Mouse (Mus musculus) granulocyte monocyte progenitor cell, adult 5-6 weeks (primary cell): ENCODE data around the gene Vmn2r94. TPM values are rescaled to one million over a fixed set of nuclear protein-coding genes. Genes with fewer than 3 reads are reported as not detected.

Experiments
- ATAC-seq: replicated peaks from 2 replicates; pipeline ENCODE4 v1.8.0; 2016; ENCODE audit warnings: mild to moderate bottlenecking, moderate TSS enrichment, inconsistent platforms; ENCODE audit not compliant: poor library complexity, severe bottlenecking
- total RNA-seq, 2 experiments: library from RNA; stranded (forward) in 1 of 2; stranded (reverse) in 1 of 2; fragments of 200-712, 200-1000 nt in 1 of 2; fragments of >200 nt in 1 of 2; fragmentation: Nextera tagmentation in 1 of 2; gene quantifications; 2 replicates each; pipeline ENCODE4 v1.2.3; 2014 to 2017

The Vmn2r94 gene
- total RNA-seq (2014; fragmentation: Nextera tagmentation): not detected in 2 replicates
- not detected in 2 replicates for total RNA-seq (2017)

- no peak for ATAC-seq
Measured at GRCm38 (mm10) chr17:18277656-18278055, at the start of gene Vmn2r94. TSS of gene Vmn2r94 (minus strand) at chr17:18277756.

- no peak for ATAC-seq
Measured at GRCm38 (mm10) chr17:18323031-18323430, 45.5 kb upstream of the Vmn2r94 start.

- no peak for ATAC-seq
Measured at GRCm38 (mm10) chr17:18297799-18298198, 20.2 kb upstream of the Vmn2r94 start, which contains the start of gene Vmn2r93. TSS of gene Vmn2r93 (plus strand) at chr17:18298099.

GRCm38 (mm10) chr17:18236931-18237330 lies 40.6 kb downstream of the Vmn2r94 start:
- ATAC-seq: no peak

GRCm38 (mm10) chr17:18231996-18232395 lies 45.6 kb downstream of the Vmn2r94 start:
- no peak for ATAC-seq

- no peak for ATAC-seq
Measured at GRCm38 (mm10) chr17:18221300-18221699, 56.3 kb downstream of the Vmn2r94 start.

Other genes starting within 250 kb of the Vmn2r94 start
- not detected in 2 replicates for gene Vmn2r124, start 228.3 kb downstream of the Vmn2r94 start, total RNA-seq (2014; fragmentation: Nextera tagmentation)
- not detected in 2 replicates for gene Vmn2r124, start 228.3 kb downstream of the Vmn2r94 start, total RNA-seq (2017)
- not detected in 2 replicates for gene Vmn2r91, start 192.7 kb downstream of the Vmn2r94 start, total RNA-seq (2014; fragmentation: Nextera tagmentation)
- gene Vmn2r91, start 192.7 kb downstream of the Vmn2r94 start, total RNA-seq (2017): not detected in 2 replicates
- not detected in 2 replicates for gene Vmn2r92, start 125.9 kb downstream of the Vmn2r94 start, total RNA-seq (2014; fragmentation: Nextera tagmentation)
- not detected in 2 replicates for gene Vmn2r92, start 125.9 kb downstream of the Vmn2r94 start, total RNA-seq (2017)
- gene Vmn2r93, start 20.3 kb upstream of the Vmn2r94 start, total RNA-seq (2014; fragmentation: Nextera tagmentation): not detected in 2 replicates
- not detected in 2 replicates for gene Vmn2r93, start 20.3 kb upstream of the Vmn2r94 start, total RNA-seq (2017)
- gene Vmn2r95, start 146.3 kb upstream of the Vmn2r94 start, total RNA-seq (2014; fragmentation: Nextera tagmentation): not detected in 2 replicates
- gene Vmn2r95, start 146.3 kb upstream of the Vmn2r94 start, total RNA-seq (2017): not detected in 2 replicates